Mouse (Mus musculus) ES-E14 (cell line): ENCODE measurements around the gene Gm38394. TPM values are rescaled to one million over a fixed set of nuclear protein-coding genes. Genes with fewer than 3 reads are reported as not detected.

Experiments
- DNase-seq: peaks from one replicate; pipeline ENCODE4 v3.0.0-alpha.2; 2013; ENCODE audit warnings: low read depth, low spot score
- H3K27ac ChIP-seq: 2 replicates; pipeline ENCODE4 v1.5.1; 2012; ENCODE audit warnings: low read depth, mild to moderate bottlenecking, low read length, moderate library complexity, mixed read lengths; ENCODE audit not compliant: poor library complexity, insufficient read depth, severe bottlenecking
- H3K36me3 ChIP-seq: 2 replicates; pipeline ENCODE4 v1.6.1; 2012; ENCODE audit warnings: mild to moderate bottlenecking, low read length, moderate library complexity, mixed read lengths; ENCODE audit not compliant: control insufficient read depth, poor library complexity, insufficient read depth, severe bottlenecking
- H3K4me1 ChIP-seq, 2 experiments: fragments of 150-350 bp in 1 of 2; sonication (generic) in 1 of 2; 2 replicates each; pipeline ENCODE4 v1.6.1; 2012; ENCODE audit warnings: low read length in 2 of 2, mild to moderate bottlenecking in 1 of 2, mixed read lengths in 1 of 2; ENCODE audit not compliant: control insufficient read depth in 2 of 2, insufficient read depth in 2 of 2, poor library complexity in 1 of 2
- H3K4me3 ChIP-seq, 2 experiments: fragments of 150-350 bp in 1 of 2; sonication (generic) in 1 of 2; 2 replicates each; pipeline ENCODE4 v1.5.1; 2012; ENCODE audit warnings: low read length in 2 of 2, low read depth in 1 of 2, mild to moderate bottlenecking in 1 of 2, mixed read lengths in 1 of 2; ENCODE audit not compliant: insufficient read depth in 1 of 2, poor library complexity in 1 of 2, severe bottlenecking in 1 of 2
- H3K9ac ChIP-seq: 2 replicates; pipeline ENCODE4 v1.6.1; 2012; ENCODE audit warnings: low read depth, mild to moderate bottlenecking, low read length, mixed read lengths; ENCODE audit not compliant: poor library complexity, insufficient read depth, severe bottlenecking
- H3K9me3 ChIP-seq: fragments of 150-350 bp; sonication (generic); 2 replicates; pipeline ENCODE4 v1.6.1; 2012; ENCODE audit warnings: low read depth, mild to moderate bottlenecking, low read length; ENCODE audit not compliant: control insufficient read depth, insufficient read depth
- CHD2 ChIP-seq: IDR thresholded peaks from 2 replicates; pipeline ENCODE4 v1.6.1; 2014; ENCODE audit warnings: mild to moderate bottlenecking, low read depth, low read length, inconsistent platforms
- HCFC1 ChIP-seq: IDR thresholded peaks from 2 replicates; pipeline ENCODE4 v1.6.1; 2012; ENCODE audit warnings: low read length, inconsistent platforms, borderline replicate concordance; ENCODE audit not compliant: insufficient read depth
- MAFK ChIP-seq: IDR thresholded peaks from 2 replicates; pipeline ENCODE4 v1.6.1; 2014; ENCODE audit warnings: mild to moderate bottlenecking, low read depth, low read length, inconsistent platforms; ENCODE audit not compliant: insufficient read depth
- ZC3H11A ChIP-seq: IDR thresholded peaks from 2 replicates; pipeline ENCODE4 v1.6.1; 2012; ENCODE audit warnings: low read depth, mild to moderate bottlenecking, inconsistent platforms, low read length, borderline replicate concordance
- ZNF384 ChIP-seq: IDR thresholded peaks from 2 replicates; pipeline ENCODE4 v1.6.1; 2012; ENCODE audit warnings: low read depth, low read length, inconsistent platforms
- in situ Hi-C, 2 experiments: fragments of 600-800 bp; cut with MboI; formaldehyde crosslinking; loops; one replicate each; pipeline ENCODE4 v1.15.1; 2025; ENCODE audit warnings: low sequenced_read_pairs in 2 of 2, inconsistent platforms in 1 of 2; ENCODE audit not compliant: unreplicated experiment in 2 of 2
- total RNA-seq: library from RNA; depleted of rRNA; stranded (reverse); fragments of 300-350 nt; gene quantifications from 2 replicates; pipeline ENCODE4 v1.2.3, GENCODE M21; 2012

The Gm38394 gene
- total RNA-seq, 1 experiment: 8.7 TPM

DNA sequence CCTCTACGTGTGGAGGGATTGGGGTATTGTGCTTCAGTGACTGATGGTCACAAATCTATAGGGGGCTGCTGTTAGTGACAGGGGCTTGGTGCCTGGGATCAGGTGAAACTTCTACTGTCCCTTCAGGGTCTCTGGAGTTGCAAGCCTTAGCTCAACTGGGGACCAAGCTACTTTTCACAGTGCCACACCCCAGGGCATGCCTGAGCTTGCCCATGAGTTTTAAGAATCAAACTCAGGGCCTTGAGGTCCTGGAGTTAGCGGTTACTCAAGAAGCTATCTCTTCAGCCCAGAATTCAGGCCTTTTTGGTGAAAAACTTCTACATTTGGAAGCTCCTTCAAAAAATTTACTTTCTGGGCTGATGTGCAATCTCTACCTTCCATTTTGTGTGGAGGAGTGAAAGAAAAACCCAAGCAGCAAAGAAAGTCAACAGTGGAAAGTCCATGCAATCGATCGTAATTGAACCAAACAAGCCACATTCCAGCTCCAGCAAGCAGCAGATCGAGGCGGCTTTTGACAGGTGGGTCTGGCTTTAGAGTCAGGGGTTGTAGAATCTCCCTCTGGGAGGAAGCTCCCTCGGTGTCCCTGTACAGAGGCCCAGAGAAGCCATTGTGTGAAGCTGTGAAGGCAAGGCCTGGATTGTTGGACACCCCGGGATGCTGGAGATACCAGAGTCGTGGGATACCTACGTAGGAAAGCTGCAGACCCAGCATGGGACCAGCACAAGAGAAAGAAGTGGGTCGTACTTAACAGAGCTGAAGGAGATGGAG is 3.3 kb upstream of the Gm38394 start:
- TF ChIP-seq ZC3H11A: no peak
- no peak for TF ChIP-seq CHD2
- TF ChIP-seq MAFK: no peak
- TF ChIP-seq HCFC1: no peak
- Histone ChIP-seq H3K27ac (peak overlapping the region; percentile 99), H3K9ac (peak overlapping the region; percentile 81), H3K4me3 (peak overlapping the region; percentile 67), H3K36me3 (peaks cover 4% of the 10 kb centered on the region), H3K4me1 (peaks cover 8 to 16% of the 10 kb centered on the region in 2 experiments), H3K9me3 (no peaks in the 10 kb centered on the region)
- in situ Hi-C loops: no loop called here
- peak; percentile 76 for DNase-seq

DNA sequence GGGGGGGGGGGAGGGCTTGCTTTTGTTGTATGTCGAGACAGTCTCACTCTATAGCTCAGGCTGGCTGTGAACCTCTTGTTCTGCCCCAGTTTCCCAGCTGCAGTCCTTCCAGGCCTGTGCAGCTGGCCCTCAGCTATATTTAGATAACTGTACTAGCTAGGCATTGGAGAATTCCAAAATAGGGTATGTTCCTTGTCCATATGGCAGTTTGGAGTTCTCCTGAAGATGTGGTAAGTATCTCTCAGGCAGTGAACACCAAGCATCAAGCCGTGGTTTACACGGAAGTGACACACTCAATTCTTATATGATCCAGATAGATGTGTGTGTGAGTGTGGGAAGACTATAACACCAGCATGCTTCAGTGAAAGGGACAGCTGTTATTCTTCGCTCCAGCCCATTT is 2.3 kb upstream of the Gm38394 start:
- in situ Hi-C loops: no loop called here
- H3K36me3 ChIP-seq: peaks cover 13% of the 10 kb centered on the region
- H3K4me3 ChIP-seq: no peak overlapping the region
- TF ChIP-seq ZC3H11A (no peak), MAFK (no peak), HCFC1 (no peak), CHD2 (no peak), ZNF384 (no peak)
- peaks cover 13 to 16% of the 10 kb centered on the region in 2 experiments for H3K4me1 ChIP-seq
- H3K27ac ChIP-seq: peak overlapping the region; percentile 99; the same call in 1 of the 2 replicates
- H3K9me3 ChIP-seq: no peaks in the 10 kb centered on the region
- H3K9ac ChIP-seq: peak overlapping the region; percentile 81; the same call in 1 of the 2 replicates
- no peak for DNase-seq

DNA sequence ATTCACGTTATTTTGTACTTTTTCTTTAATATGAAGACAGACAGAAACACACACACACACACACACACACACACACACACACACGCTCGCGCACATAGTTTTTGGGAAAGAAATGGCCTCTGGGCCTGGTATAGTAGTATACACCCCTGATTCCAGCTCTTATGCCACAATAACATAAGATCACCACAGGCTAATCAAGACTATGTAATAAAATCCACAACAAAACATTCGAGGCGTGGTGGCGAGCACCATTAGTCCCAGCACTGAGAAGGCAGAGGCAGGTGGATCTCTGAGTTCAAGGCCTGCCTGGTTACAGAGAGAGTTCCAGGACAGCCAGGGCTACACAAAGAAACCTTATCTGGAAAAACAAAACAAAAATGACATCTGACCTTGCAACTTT is 1.8 kb upstream of the Gm38394 start:
- no peak overlapping the region for H3K9ac ChIP-seq
- in situ Hi-C loops: no loop called here
- H3K4me1 ChIP-seq: peaks cover 14 to 16% of the 10 kb centered on the region in 2 experiments
- TF ChIP-seq CHD2 (no peak), ZC3H11A (no peak)
- no peak overlapping the region; the same call in 1 of the 2 replicates for H3K27ac ChIP-seq
- DNase-seq: no peak
- H3K9me3 ChIP-seq: no peaks in the 10 kb centered on the region
- peaks cover 17% of the 10 kb centered on the region for H3K36me3 ChIP-seq
- no peak overlapping the region for H3K4me3 ChIP-seq

DNA sequence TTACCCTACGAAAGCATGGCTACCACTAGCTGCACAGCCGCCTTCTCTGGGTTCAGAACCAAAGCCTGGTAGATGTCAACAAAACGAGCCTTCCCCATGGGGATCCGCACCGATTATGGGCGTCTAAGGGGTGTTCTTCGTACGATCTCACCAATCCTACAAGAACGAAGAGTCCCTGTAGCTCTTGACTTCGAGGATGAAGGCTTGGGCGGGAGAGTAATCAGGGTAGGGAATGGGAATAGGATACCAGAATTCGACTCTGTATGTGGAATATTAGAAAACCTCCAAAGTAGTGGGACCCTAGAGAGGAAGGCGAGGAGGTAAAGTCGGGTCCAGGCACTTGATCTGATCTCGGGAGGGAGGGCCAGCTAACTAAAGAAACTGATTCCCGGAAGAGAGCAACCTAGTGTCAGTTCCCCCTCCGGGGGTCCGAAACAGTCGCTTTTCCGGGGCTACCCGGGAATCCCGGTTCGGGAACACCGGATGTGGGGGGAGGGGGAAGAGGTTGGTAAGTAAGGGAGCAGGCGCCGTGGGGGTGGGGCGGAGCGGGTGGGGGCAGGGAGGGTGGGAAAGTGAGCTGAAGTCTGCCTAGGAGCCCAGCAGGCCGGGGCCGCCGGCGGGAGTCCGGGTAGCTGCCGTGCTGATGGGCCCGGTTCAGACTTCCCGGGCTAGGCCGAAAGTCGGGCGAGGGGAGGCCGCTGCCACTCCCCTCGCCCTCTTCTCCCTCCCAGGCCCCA is 484 bp downstream of the Gm38394 start, which contains the start of gene Zbed6:
Gene Zbed6 (minus strand): TSS at position 420 of the 737 bp plus-strand sequence.
- in situ Hi-C loops: no loop called here
- peak within 1 kb of the TSS; percentile 76 to 99 for H3K4me3 ChIP-seq
- H3K9me3 ChIP-seq: no peaks in the 10 kb centered on the region
- peak within 1 kb of the TSS; percentile 99 for H3K27ac ChIP-seq
- TF ChIP-seq ZC3H11A (no peak), MAFK (no peak), ZNF384 (no peak), CHD2 (no peak; the same call in 1 of the 2 replicates), HCFC1 (no peak)
- peaks cover 19% of the 10 kb centered on the region for H3K36me3 ChIP-seq
- H3K4me1 ChIP-seq: peaks cover 8 to 12% of the 10 kb centered on the region in 2 experiments
- H3K9ac ChIP-seq: peak within 1 kb of the TSS; percentile 99
- DNase-seq: peak; percentile 69
